Mouse (Mus musculus) spleen, postnatal 14 days (tissue): ENCODE data around the gene Ighmbp2.
"Not testable (repeated sequence)": the region's sequence is repeated elsewhere in the genome, so short reads cannot be mapped to it uniquely, and the experiment has no call there.

Experiments used
- DNase-seq, 2 experiments: peaks; one replicate each; pipeline ENCODE4 v3.0.0; 2021 to 2022; ENCODE audit warnings: low spot score in 2 of 2

The Ighmbp2 gene

DNA sequence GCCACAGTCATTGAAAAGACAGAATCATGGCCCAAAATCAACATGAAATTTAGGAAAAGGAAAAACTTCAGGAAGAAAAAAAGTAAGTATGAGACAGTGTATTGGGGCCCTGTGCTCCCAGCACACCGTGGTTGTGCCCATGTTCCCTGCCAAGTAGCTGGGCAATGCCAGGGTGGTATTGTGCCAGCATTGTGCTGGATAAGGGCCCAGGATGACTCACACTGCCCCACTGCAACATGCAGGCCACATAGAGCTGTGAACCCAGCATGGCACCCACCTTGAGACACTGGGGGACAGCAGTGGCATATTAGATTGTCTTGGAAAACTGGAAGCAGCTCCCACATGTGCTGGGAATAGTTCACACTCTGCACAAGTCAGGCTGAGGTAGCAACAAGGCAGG is 6.2 kb upstream of the Ighmbp2 start:
- no peak for DNase-seq

DNA sequence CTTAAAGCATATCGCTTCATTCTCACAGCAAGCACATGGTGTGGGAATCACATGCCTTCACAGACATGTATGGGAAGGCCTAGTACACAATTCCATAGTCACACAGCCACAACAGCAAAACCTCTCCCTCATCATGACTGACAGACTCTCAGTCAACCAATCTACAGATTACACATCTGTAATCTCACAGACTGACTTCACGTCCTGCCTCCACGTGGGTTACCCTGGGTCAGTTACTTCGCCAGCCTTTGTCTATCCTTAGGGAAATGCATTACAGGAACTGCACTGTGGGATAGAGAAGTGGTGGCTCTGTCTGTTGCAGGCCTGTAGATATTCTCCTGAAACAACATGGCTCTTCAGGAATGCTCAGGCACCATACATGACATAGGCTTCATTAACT is 931 bp downstream of the Ighmbp2 start:
- no peak for DNase-seq

DNA sequence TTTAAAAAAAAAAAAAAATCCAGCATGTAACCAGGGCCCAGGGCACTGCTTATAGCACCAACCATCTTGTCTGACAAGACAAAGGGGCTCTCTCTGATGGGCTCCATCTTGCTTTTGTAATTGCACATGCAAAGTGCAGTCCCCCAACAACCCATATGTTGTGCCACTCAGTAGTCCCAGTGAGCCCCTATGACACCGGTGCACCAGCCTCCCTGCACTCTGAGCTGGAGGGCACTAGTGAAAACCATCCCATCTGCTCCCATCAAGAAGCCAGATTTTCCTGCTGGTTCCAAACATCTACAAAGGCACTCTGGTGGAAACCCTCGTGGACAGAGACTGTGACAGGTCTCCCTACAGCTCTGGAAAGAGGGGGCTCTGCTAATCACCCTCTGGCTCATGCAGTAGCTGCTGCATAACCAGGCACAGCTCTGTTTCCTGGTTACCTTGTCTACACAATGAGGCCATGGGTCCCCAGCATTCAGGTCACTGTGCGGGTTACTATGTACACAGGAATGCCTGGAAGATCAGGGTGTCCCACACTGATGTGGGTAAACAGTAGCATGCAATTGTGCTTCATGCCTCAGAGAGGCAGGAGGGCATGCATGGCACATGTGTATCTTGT is 7.0 kb downstream of the Ighmbp2 start:
- DNase-seq = no peak

DNA sequence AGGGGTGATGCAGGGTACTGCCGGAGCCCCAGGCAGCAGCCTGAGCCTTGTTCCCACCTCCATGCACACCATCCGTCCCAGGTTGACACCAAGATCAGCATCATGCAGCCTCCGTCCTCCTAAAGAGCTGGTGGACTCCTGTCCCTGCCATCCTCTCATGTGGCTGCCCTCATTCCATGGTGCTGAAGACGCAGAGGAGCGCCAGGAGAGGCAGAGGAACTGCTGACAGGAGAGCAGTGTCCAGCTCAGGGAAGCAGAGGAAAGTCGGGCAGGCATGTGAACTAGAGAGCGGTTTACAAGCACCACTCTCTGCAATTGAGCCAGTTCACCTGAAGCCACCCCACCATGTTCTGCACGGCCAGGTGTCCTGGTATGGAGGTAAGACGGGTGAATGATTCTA is 9.5 kb downstream of the Ighmbp2 start:
- DNase-seq = no peak

DNA sequence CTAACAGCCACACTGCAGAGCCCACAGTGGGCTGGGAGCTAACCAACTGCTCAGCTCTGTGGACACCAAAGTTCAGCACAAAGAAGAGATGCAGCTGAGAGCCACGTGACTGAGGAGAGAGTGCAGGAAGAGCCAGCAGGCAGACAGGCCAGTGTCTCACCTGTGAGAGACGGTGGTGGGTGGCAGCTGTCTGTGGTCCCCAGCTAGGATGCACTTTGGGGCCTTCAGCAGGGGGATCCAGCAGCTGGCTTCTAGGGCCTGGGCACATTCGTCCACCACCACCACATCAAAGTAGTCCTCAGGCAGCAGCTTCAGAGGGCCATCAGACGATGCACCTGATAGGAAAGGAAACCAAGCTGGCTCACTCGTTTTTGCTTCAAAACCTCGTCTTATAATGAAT is 11.5 kb downstream of the Ighmbp2 start:
- DNase-seq = no peak

DNA sequence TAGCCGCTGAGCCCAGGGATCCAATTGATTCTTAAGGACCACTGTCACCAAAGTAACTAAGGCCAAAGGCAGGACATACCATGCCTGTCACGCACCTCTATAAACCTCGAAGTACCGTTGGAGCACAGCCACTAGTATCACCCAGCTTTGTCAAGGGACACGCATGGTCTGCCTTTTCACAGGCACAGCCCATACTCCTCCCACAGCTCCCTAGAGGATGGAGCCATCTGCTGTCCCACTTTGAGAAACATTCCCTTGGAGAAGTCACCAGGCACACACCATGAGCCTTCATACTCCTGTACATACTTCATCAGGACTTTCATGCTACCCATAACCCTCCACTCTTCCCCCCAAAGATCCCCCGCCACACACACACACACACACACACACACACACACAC is 13.0 kb downstream of the Ighmbp2 start:
- no peak for DNase-seq

DNA sequence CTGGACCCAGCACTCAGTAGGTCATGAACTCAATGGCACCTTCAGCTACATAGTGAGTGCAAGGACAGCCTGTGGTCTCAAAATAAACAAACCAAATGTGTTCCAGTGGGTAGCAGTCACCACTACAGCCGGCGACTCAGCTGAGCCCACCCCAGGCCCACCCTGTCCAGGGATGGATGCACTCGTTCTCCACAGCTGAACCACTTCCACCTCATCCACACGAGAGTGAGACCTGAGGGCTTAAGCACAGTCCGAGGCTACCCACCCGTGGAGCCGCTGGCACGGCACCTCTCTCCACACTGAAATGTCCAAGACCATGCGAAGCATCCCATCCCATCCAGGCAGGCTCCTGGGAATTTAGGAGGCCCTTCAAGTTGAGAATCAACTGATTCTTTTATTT is 13.5 kb downstream of the Ighmbp2 start:
- DNase-seq = no peak

DNA sequence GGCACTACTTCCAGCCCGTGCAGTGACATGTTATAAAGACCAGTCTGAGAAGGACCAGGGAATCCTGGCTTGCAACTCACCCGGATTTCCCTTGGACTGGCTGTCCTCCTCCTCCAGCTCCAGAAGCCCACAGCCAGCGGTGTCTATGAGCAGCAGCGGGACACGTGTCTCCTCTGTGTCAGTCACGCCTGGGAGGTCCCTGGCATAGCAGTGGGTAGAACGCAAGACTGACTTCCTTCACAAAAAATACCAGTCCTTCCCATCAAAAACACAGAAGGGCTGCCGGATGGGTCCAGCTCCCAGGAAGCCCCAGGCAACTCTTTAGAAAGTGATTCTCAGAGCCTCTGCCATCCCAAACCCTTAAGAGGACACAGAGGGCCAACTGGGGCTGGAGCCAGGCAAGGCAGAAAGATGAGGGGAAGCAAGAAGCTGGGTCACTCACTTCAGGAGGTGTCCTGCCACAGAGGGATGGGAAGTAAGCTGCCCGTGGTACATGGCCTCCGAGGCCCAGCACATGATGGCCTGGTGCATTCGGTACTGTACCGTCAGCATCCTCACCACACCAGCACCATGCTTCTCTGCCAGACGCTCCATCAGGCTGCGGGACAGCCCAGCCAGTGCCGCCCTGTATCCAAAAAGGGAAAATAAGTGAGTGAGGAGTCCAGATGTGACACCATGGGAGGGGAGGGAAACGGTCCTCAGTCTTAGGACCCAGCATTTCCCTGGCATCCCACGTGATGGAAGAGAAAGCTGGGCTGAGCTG is 14.4 kb downstream of the Ighmbp2 start:
- no peak for DNase-seq

DNA sequence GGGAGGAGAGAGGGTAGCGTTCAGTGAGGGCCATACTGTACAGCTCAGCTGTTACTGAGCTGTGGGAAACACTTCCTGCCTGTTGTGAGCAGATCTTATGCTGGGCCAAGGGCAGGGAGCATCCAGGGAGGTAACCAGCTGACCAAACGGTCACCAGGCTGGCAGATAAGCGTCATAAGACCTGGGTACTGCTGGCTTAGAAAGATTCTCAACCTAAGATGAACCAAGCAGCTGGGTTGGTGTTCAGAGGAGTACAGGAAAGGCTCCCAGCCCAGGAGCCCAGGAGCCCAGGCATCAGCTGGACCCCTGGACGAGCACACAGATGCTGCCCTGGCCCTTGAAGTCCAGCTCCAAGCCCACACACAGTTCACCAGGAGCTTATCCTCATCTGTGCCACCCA is 15.5 kb downstream of the Ighmbp2 start:
- no peak for DNase-seq

DNA sequence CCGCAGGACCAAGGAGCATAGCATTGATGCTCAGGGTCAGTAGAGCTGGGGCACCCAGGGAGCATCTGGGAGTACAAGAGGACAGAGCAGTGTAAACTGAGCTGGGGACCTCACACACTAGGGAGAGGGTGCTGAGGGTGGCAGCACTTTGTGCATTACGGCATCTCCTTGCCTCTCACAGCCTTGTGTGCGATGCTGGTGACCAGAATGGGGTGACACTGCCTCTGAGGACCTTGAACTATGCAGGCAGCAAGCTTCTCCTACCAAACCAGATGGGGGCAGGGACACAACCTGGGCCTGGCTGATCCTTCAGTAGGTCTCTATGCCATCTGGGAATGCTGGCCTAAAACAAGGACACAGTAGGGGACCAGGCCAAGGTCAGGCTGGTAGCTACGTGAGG is 16.1 kb downstream of the Ighmbp2 start:
- no peak for DNase-seq

DNA sequence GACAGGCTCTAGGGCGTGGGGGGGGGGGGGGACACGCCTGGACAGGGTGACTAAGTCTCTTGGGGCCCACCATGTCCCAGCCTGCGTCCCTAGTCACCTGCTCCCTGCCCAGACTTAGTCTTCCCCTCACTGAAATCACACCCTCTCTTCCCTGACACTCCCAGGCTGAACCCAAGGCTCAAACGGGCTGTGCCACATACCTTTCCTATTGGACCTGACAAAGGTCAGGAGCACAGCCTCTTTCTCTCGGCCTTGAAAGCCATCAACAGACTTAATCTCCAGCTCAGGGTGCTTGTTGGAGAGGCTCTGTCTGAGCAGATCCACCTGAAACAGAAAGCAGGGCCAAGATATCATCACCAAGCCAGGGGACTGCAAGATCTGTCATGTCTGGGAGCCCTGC is 16.7 kb downstream of the Ighmbp2 start:
- no peak for DNase-seq

DNA sequence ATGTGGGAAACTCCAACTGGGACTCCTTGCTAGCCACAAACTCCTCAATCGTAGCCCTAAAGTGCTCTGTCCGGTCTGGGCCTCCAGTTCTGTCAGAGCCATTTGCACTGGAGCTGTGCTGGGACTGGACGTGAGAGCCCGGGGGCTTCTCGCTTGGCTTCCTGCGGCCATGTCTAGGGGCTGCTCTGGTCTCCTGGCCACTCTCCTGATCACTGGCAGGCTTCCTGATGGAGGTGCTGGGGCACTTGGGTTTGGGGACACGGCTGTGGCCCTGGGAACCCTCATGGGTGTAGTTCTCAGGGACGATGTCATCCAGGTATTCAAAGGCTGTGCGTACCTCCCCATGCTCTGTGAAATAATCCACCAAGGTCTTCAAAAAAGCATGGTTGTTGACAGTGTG is 17.6 kb downstream of the Ighmbp2 start:
- no peak for DNase-seq

DNA sequence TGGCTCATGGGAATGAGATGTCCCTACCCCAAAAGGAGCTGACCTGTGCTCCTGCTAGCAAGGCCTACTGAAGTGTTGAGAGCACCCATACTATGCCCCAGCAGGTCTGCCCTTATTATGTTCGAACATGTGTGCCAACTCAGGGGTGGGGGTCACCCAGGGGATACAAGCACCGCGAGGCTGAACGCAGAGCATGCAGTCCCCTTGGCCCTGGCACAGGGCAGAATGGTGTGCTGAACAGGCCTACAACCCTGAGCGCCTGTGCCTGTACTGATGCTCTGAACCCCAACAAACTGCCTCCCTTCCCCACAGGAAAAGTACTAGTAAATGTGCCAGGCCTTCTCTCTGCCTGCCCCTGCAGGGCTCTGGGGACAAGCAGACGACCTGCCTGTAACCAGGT is 18.5 kb downstream of the Ighmbp2 start:
- DNase-seq = no peak

DNA sequence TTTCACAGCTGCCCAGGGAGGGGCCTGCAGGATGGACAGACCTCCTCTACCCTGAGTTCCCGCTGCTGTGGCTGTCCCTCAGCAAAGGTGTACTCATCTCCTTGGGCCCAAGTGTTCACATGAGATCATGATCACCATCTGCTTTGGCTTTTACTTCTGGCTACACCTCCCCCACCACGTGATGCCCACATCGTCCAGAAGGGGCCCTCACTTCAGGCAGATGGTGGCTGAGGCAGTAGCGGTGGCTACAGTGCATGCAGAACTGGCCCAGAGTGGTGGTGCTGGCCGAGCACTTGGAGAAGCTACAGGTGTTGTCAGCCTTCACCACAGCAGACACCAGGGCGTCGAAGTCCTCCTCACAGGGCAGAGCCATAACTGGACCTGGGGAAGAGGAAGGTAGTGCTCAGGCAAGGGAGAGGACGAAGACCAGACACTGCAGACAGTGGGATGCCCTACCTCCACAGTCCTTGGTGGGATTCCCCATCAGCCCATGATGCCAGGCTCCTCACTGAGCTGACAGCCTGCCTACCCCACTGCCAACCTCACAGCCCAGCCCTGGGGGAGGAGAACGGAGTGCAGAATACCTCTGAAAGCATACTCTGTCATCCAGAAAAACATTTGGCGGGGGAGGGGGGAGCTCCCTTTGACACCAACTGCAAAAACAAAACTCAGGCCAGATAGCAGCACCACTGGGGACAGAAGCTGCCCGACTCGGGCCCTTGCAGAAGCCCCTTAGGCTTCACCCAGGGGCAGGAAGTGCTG is 20.9 kb downstream of the Ighmbp2 start:
- no peak for DNase-seq

DNA sequence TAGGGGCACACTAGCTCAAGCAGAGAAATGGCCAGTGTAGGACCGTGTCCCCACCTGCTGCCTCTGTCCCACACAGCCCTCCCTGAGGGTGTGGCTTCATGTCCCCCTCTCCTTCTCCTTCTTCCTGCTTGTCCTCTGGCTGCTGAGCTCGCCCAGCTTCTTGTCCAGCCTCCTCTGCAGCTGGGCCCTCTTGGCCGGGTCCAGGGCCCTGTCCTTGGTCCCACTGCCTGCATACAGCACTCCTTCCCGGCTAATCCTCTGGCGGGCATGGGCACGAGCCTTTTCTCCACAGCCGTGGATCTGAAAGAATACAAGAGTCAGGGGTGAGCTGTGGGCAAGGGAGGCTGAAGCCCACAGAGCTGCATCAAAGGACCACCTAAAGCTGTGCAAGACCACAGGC is 21.5 kb downstream of the Ighmbp2 start:
- no peak for DNase-seq

DNA sequence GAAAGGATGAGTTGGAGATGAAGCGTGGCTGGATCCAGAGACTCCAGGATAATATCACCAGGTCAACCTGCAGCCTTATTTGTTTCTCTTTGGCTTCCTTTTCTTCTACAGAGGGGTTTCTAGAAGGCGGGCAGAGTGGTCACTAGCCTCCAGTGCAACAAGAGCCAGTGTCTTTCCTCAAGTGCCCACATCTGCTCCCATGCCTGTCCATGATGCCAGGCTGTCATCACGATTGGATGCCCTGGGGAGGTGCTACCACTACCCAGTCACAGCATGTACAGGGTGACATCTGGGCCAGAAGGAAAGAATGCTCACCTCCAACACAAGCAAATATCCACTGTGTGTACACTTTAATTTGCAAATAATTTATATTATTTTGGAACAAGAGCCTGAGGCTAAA is 22.2 kb downstream of the Ighmbp2 start:
- DNase-seq = no peak

DNA sequence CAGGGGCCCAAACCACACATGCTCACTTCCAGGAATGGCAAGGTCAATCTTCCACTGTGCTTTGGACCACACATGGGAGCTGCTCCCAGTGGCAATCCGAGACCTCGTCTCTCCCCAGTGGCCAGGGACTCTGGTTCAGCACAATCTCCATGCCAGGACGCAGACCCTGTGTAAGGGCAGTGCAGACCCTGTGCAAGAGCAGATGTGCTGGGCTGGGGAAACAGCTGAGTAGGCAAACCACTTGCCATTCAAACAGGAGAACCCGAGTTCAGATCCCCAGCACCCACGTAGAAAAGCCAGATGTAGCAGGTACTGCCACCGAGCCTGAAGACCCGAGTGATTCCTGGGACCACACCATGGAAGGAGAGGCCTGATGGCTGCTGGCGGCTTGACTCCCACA is 22.8 kb downstream of the Ighmbp2 start:
- no peak for DNase-seq

DNA sequence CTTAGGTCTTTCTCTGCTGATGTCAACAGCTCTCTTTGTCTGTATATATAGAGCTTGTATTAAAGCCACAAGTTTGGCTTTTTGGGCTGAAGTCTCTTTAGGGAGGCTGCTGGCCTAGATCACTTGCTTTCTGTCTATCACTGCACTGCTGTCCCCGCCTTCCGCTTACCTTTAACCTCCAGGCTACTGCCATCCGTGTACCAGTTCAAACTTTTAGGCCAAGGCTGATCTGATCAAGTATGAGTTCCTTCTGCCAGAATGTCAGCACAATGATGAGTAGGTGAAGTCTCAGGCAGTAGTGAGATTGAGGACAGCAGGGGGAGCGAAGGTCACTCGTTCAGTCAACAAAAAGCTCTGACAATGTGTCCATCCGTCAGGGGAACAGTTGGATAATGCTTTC is 57.6 kb downstream of the Ighmbp2 start:
- not testable (repeated sequence) for DNase-seq

DNA sequence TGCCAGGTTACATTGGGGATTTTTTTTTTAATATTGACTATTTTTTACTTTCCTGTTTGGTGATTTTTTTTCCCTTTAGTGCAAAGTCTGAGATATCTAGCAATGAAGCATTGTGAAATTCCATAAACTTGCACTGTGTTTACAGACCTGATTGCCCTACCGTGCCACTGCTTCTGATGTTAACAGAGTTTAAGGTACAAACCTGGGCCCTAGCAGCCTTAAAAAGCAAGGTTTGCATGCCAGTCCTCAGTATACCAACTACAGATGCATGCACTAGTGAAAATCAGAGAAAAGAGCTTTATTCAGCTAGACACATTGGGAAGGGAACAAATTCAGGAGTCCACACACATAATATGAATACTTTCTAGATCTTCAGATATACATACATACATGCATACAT is 67.9 kb downstream of the Ighmbp2 start:
- DNase-seq = not testable (repeated sequence)
